Mouse (Mus musculus) hindbrain, embryonic 12.5 days (tissue): ENCODE data around the gene Sobp. TPM values are rescaled to one million over a fixed set of nuclear protein-coding genes. Genes with fewer than 3 reads are reported as not detected.
A peak's percentile ranks its signal among the peaks of the same experiment; 100 is the strongest.

Experiments used
- ATAC-seq: fragments of 200-750 bp; cut with Nextera tagmentation; 2 replicates; pipeline ENCODE4 v1.8.0; 2017; ENCODE audit warnings: moderate TSS enrichment; ENCODE audit not compliant: low FRiP score
- H3K27ac ChIP-seq: fragments of 300-500 bp; sonication (generic); 2 replicates; pipeline ENCODE4 v1.5.1; 2016; ENCODE audit warnings: mild to moderate bottlenecking
- H3K27me3 ChIP-seq: fragments of 300-500 bp; sonication (generic); 2 replicates; pipeline ENCODE4 v1.6.1; 2016; ENCODE audit warnings: mild to moderate bottlenecking
- H3K36me3 ChIP-seq: fragments of 300-500 bp; sonication (generic); 2 replicates; pipeline ENCODE4 v1.6.1; 2016; ENCODE audit warnings: mild to moderate bottlenecking
- H3K4me1 ChIP-seq: fragments of 300-500 bp; sonication (generic); 2 replicates; pipeline ENCODE4 v1.6.1; 2016
- H3K4me2 ChIP-seq: fragments of 300-500 bp; sonication (generic); replicated peaks from 2 replicates; pipeline ENCODE4 v1.6.1; 2016; ENCODE audit warnings: mild to moderate bottlenecking
- H3K4me3 ChIP-seq: fragments of 300-500 bp; sonication (generic); 2 replicates; pipeline ENCODE4 v1.5.1; 2016; ENCODE audit warnings: mild to moderate bottlenecking
- H3K9ac ChIP-seq: fragments of 300-500 bp; sonication (generic); 2 replicates; pipeline ENCODE4 v1.6.1; 2016; ENCODE audit warnings: mild to moderate bottlenecking, moderate library complexity
- H3K9me3 ChIP-seq: fragments of 300-500 bp; sonication (generic); replicated peaks from 2 replicates; pipeline ENCODE4 v1.6.1; 2016; ENCODE audit warnings: mild to moderate bottlenecking
- WGBS: fragments of 180-500 bp; shearing (Covaris S2); methylation state at CpG from one replicate; pipeline ENCODE4 v1.1.7; 2016; 5-methylcytosine and 5-hydroxymethylcytosine counted together
- polyA plus RNA-seq: library from polyadenylated mRNA; unstranded; fragments of >200 nt; fragmentation: Nextera tagmentation; extraction: Ambion mirVana; gene quantifications from 2 replicates; pipeline ENCODE4 v1.2.1, GENCODE M21; 2016

The Sobp gene
- polyA plus RNA-seq, 1 experiment from 2014 or later: 11.5 TPM

- H3K9ac ChIP-seq: no peak overlapping the region
- H3K4me1 ChIP-seq: peaks cover 27% of the 10 kb centered on the region
- H3K36me3 ChIP-seq: peaks cover 4% of the 10 kb centered on the region
- H3K4me2 ChIP-seq: peak overlapping the region; percentile 33
- ATAC-seq: peak; percentile 83
- H3K9me3 ChIP-seq: no peaks in the 10 kb centered on the region
- H3K27ac ChIP-seq: peak overlapping the region; percentile 78
- H3K27me3 ChIP-seq: no peaks in the 10 kb centered on the region
- H3K4me3 ChIP-seq: no peak overlapping the region
- WGBS: 8% methylated on average over 12 of the region's 12 CpGs
Measured at GRCm38 (mm10) chr10:43155046-43155560, 19.2 kb downstream of the Sobp start.

GRCm38 (mm10) chr10:43152643-43153042 lies 21.7 kb downstream of the Sobp start:
- Histone ChIP-seq H3K9me3 (no peaks in the 10 kb centered on the region), H3K4me3 (no peak overlapping the region), H3K9ac (no peak overlapping the region), H3K36me3 (peaks cover 4% of the 10 kb centered on the region), H3K27me3 (no peaks in the 10 kb centered on the region), H3K4me1 (peaks cover 27% of the 10 kb centered on the region), H3K4me2 (no peak overlapping the region), H3K27ac (no peak overlapping the region)
- 88% methylated on average over 8 of the region's 8 CpGs for WGBS
- ATAC-seq: no peak

- WGBS: 87% methylated on average over 11 of the region's 11 CpGs
- ATAC-seq: no peak
- Histone ChIP-seq H3K4me1 (peaks cover 1% of the 10 kb centered on the region), H3K9me3 (no peaks in the 10 kb centered on the region), H3K4me2 (no peak overlapping the region), H3K27me3 (no peaks in the 10 kb centered on the region), H3K4me3 (no peak overlapping the region), H3K27ac (no peak overlapping the region), H3K36me3 (no peaks in the 10 kb centered on the region; the same call in 1 of the 2 replicates), H3K9ac (no peak overlapping the region)
Measured at GRCm38 (mm10) chr10:43148456-43148855, 25.9 kb downstream of the Sobp start.

GRCm38 (mm10) chr10:43143173-43143572 lies 31.2 kb downstream of the Sobp start:
- ATAC-seq: no peak
- no peak overlapping the region for H3K4me2 ChIP-seq
- no peak overlapping the region for H3K27ac ChIP-seq
- H3K4me1 ChIP-seq: no peaks in the 10 kb centered on the region
- no peak overlapping the region for H3K4me3 ChIP-seq
- H3K9me3 ChIP-seq: no peaks in the 10 kb centered on the region
- H3K36me3 ChIP-seq: peaks cover 5% of the 10 kb centered on the region; the same call in 1 of the 2 replicates
- no peak overlapping the region for H3K9ac ChIP-seq
- 92% methylated on average over 9 of the region's 9 CpGs for WGBS
- no peaks in the 10 kb centered on the region for H3K27me3 ChIP-seq

GRCm38 (mm10) chr10:43134027-43134426 lies 40.3 kb downstream of the Sobp start:
- Histone ChIP-seq H3K36me3 (peaks cover 15% of the 10 kb centered on the region; the same call in 1 of the 2 replicates), H3K4me3 (no peak overlapping the region), H3K9ac (no peak overlapping the region), H3K4me2 (no peak overlapping the region), H3K27me3 (no peaks in the 10 kb centered on the region), H3K27ac (no peak overlapping the region), H3K9me3 (peaks cover 4% of the 10 kb centered on the region; the same call in 1 of the 2 replicates), H3K4me1 (peaks cover 5% of the 10 kb centered on the region; the same call in 1 of the 2 replicates)
- ATAC-seq: no peak
- 91% methylated on average over 11 of the region's 11 CpGs for WGBS

- WGBS: 37% methylated on average over 3 of the region's 3 CpGs
- ATAC-seq: no peak
- no peak overlapping the region for H3K4me2 ChIP-seq
- no peaks in the 10 kb centered on the region for H3K27me3 ChIP-seq
- H3K4me1 ChIP-seq: peaks cover 23% of the 10 kb centered on the region
- no peak overlapping the region for H3K4me3 ChIP-seq
- no peak overlapping the region for H3K9ac ChIP-seq
- no peak overlapping the region for H3K27ac ChIP-seq
- no peaks in the 10 kb centered on the region for H3K9me3 ChIP-seq
- peaks cover 7% of the 10 kb centered on the region; the same call in 1 of the 2 replicates for H3K36me3 ChIP-seq
Measured at GRCm38 (mm10) chr10:43128750-43129149, 45.6 kb downstream of the Sobp start.

GRCm38 (mm10) chr10:43124561-43124960 lies 49.8 kb downstream of the Sobp start:
- 74% methylated on average over 7 of the region's 7 CpGs for WGBS

GRCm38 (mm10) chr10:43124156-43124555 lies 50.2 kb downstream of the Sobp start:
- no peak overlapping the region for H3K4me2 ChIP-seq
- no peak overlapping the region for H3K4me3 ChIP-seq
- H3K9ac ChIP-seq: no peak overlapping the region
- no peak for ATAC-seq
- no peaks in the 10 kb centered on the region for H3K27me3 ChIP-seq
- WGBS: 85% methylated on average over 4 of the region's 4 CpGs
- peaks cover 31% of the 10 kb centered on the region for H3K4me1 ChIP-seq
- H3K27ac ChIP-seq: no peak overlapping the region
- no peaks in the 10 kb centered on the region for H3K9me3 ChIP-seq
- H3K36me3 ChIP-seq: peaks cover 7% of the 10 kb centered on the region; the same call in 1 of the 2 replicates

More at GRCm38 (mm10) chr10:43124561-43124960, 49.8 kb downstream of the Sobp start:
- Histone ChIP-seq H3K4me2 (no peak overlapping the region), H3K27me3 (no peaks in the 10 kb centered on the region), H3K36me3 (peaks cover 7% of the 10 kb centered on the region; the same call in 1 of the 2 replicates), H3K9me3 (no peaks in the 10 kb centered on the region), H3K9ac (no peak overlapping the region), H3K4me3 (no peak overlapping the region), H3K27ac (no peak overlapping the region), H3K4me1 (peaks cover 33% of the 10 kb centered on the region)
- ATAC-seq: no peak

- Histone ChIP-seq H3K4me1 (peaks cover 24% of the 10 kb centered on the region), H3K27me3 (no peaks in the 10 kb centered on the region), H3K4me2 (no peak overlapping the region), H3K4me3 (no peak overlapping the region), H3K27ac (no peak overlapping the region), H3K36me3 (peaks cover 7% of the 10 kb centered on the region; the same call in 1 of the 2 replicates), H3K9me3 (no peaks in the 10 kb centered on the region), H3K9ac (no peak overlapping the region)
- no peak for ATAC-seq
- 89% methylated on average over 6 of the region's 6 CpGs for WGBS
Measured at GRCm38 (mm10) chr10:43123422-43123821, 50.9 kb downstream of the Sobp start.

GRCm38 (mm10) chr10:43120688-43121450 lies 53.5 kb downstream of the Sobp start:
- Histone ChIP-seq H3K9me3 (no peaks in the 10 kb centered on the region), H3K4me2 (no peak overlapping the region), H3K4me1 (peaks cover 22% of the 10 kb centered on the region), H3K4me3 (no peak overlapping the region), H3K36me3 (no peaks in the 10 kb centered on the region), H3K9ac (no peak overlapping the region), H3K27me3 (no peaks in the 10 kb centered on the region), H3K27ac (no peak overlapping the region)
- ATAC-seq: no peak
- WGBS: 34% methylated on average over 8 of the region's 8 CpGs

- H3K4me1 ChIP-seq: peaks cover 21% of the 10 kb centered on the region
- no peaks in the 10 kb centered on the region for H3K36me3 ChIP-seq
- no peak overlapping the region for H3K27ac ChIP-seq
- H3K9ac ChIP-seq: no peak overlapping the region
- H3K27me3 ChIP-seq: no peaks in the 10 kb centered on the region
- no peaks in the 10 kb centered on the region for H3K9me3 ChIP-seq
- 70% methylated on average over 3 of the region's 3 CpGs for WGBS
- no peak for ATAC-seq
- H3K4me2 ChIP-seq: no peak overlapping the region
- H3K4me3 ChIP-seq: no peak overlapping the region
Measured at GRCm38 (mm10) chr10:43116083-43116927, 58.0 kb downstream of the Sobp start.

- H3K4me1 ChIP-seq: peaks cover 20% of the 10 kb centered on the region
- H3K9me3 ChIP-seq: no peaks in the 10 kb centered on the region
- peak; percentile 62; the same call in 1 of the 2 replicates for ATAC-seq
- H3K27me3 ChIP-seq: no peaks in the 10 kb centered on the region
- H3K36me3 ChIP-seq: no peaks in the 10 kb centered on the region
- H3K27ac ChIP-seq: peak overlapping the region; percentile 14; the same call in 1 of the 2 replicates
- WGBS: 45% methylated on average over 7 of the region's 7 CpGs
- H3K9ac ChIP-seq: no peak overlapping the region
- no peak overlapping the region for H3K4me3 ChIP-seq
- H3K4me2 ChIP-seq: no peak overlapping the region
Measured at GRCm38 (mm10) chr10:43112296-43112695, 62.0 kb downstream of the Sobp start.
